Mouse (Mus musculus) A20 (cell line): ENCODE results near the gene Muc1.

Source experiments
- DNase-seq: peaks from one replicate; pipeline ENCODE4 v3.0.0-alpha.2; 2011; ENCODE audit warnings: low read depth, low spot score

Muc1 gene

DNA sequence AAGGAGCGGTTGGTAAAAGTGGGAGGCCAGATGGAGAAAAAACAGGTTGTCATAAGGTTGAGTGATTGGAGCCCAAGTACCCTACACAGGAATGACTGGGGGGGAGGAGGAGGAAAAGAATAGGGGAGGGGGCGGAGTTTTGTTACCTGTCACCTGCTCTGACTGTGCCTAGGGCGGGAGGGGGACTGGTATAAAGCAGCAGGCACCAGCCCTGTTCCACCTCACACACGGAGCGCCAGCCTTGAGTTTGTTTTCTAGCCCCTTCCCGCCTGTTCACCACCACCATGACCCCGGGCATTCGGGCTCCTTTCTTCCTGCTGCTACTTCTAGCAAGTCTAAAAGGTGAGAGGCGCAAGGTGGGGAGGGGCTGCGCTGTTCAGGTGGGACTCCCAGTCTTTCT, at the start of gene Muc1:
Gene Muc1 (plus strand): TSS at position 222 of the 400 bp plus-strand sequence.
- no peak for DNase-seq

DNA sequence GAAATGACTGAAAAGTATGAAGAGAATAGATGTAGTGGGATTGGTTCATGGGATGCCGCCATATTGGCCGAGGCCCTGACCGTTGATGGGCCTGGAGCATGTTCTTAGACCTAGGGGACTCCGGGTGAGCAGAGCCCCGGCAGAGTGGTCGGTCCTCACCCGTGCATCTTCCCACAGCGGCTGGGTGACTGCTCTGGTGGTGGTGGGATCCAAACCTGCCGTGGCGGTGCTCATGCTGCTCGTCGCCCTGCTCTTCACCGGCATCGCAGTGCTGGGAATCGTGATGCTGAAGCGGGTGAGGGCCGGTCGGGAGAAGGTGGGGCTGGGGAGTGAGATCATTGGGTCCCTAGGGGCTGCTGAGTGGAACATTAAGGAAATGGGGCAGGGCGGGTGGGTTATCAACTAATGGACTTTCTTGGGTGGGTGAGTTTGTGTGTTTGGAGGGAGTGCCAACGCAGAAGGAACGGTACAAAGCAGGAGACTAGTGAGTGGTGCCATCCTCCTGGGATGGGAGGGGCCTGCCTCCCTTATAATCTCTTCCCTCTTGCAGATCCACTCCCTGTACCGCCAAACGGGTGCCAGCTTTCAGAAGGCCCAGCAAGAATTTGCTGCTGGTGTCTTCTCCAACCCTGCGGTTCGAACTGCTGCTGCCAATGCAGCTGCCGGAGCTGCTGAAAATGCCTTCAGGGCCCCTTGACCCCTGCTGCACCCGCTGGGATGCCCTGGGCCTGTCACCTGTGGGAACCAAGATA, 46.9 kb upstream of the Muc1 start:
- no peak for DNase-seq

DNA sequence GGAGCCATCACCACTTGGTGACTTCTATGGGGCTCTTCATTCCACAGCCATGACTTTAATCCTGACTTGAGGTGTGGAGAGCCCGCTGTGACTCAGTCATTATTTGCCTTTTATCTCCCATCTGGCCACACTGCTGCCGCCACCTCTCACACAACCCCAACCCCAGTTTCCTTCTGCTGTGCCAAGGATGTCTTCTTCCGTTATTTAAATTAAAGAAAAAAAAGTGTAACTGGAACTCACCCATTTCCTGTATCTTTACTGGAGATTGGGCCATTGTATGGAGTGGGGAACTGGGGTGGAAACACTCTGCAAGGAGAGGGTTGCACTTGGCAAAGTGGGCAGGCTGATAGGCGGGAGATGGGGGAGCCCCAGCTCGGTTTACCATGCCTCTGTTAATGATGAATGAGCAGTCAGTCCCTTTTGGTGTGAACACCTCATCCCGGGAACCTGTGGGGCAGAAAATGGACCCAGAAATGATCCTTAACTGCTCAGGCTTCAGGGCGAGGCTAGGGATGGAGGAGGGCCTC, 46.3 kb upstream of the Muc1 start:
- no peak for DNase-seq

DNA sequence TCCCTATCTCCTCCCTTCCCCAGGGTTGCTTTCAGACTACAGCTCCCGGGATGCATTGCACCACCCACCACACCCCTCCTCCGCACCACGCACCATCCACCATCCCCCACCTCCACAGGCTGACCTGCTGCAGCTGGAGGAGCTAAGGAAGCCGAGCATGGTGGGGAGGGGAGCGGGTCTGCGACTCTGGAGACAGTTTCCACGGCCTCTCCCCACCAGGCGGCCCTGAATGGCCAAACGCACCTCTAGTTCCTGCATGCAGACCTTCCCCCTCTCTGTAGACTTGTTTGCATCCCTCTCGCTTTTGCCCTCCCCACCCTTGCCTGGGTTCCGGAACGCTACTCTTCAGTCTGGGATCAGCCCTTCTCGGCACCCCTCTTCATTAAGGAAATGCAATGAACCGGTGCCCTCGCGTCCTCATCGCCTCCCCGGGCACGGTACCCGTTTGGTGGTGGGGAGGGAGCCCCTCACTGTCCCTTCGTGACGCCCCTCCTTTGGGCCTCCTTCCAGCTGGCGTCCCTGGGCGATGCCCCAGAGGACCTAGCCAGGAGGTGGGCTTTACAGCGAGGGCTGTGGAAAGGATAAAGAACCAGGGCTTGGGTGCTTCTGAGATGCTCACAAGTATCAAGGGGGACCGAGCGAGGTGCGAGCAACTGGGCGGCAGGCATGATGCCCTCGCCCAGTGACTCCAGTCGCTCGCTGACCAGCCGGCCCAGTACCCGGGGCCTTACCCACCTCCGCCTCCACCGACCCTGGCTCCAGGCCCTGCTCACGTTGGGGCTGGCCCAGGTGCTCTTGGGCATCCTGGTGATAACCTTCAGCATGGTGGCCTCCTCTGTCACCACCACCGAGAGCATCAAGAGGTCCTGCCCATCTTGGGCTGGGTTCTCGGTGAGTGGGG, 45.5 kb upstream of the Muc1 start, which contains the start of gene Fam189b:
Gene Fam189b (plus strand): TSS at position 86 of the 901 bp plus-strand sequence.
- DNase-seq = no peak

DNA sequence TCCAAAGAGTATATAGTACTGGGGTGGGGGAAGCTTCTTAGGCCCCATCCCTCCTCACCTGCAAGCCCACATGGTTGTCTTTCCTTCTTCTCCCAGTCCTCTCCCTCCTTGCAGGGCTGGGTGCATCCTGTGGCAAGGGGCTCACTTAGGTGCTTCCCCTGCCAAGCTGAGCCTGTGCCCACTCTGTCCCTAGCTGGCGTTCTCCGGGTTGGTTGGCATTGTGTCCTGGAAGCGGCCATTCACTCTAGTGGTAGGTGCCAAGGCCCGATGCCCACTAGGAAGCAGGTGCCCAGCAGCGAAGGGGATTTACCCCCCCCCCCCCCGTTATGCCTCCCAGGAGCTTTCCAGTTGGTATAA, 44.9 kb upstream of the Muc1 start:
- no peak for DNase-seq

DNA sequence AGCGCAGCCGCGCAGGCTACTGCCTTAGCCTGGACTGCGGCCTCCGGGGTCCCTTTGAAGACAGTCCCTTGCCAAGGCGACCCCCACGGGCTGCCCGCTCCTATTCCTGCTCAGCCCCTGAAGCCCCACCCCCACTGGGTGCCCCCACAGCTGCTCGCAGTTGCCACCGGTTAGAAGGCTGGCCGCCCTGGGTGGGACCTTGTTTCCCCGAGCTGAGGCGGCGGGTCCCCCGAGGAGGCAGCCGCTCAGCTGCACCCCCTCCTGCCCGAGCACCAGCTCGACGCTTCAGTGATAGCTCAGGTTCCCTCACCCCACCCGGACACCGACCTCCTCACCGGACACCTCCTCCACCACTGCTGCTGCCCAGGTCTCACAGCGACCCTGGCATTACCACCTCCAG, 41.7 kb upstream of the Muc1 start:
- DNase-seq = no peak

DNA sequence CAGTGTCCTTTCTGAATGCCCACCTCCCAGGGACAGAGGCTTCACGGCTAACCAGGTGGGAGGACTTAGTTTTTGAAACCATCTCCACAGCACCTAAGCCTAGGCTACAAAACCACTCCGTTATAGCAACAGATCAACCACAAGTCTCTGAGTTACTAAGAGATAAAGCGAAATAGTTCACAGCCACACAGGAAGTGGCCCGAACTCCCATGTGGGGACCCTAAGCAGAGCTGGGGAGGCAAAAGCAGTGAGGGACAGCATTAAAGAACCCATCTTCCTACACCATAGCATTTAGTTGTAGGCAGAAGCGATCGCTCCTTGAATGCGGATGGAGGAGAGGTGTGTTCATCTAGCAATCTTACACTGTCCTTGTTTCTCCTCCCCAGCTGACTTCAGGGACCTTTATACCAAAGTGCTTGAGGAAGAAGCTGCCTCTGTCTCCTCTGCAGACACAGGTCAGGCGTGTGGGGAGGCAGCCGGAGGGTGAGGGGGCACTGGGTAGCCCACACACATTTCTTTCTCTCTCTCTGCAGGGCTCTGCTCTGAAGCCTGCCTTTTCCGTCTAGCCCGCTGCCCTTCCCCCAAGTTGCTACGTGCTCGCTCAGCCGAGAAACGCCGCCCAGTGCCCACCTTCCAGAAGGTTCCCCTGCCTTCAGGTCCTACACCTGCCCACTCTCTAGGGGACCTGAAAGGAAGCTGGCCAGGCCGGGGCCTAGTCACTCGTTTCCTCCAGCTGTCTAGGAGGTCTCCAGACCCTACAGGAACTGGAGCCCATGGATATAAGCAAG, 41.0 kb upstream of the Muc1 start:
- DNase-seq = no peak

DNA sequence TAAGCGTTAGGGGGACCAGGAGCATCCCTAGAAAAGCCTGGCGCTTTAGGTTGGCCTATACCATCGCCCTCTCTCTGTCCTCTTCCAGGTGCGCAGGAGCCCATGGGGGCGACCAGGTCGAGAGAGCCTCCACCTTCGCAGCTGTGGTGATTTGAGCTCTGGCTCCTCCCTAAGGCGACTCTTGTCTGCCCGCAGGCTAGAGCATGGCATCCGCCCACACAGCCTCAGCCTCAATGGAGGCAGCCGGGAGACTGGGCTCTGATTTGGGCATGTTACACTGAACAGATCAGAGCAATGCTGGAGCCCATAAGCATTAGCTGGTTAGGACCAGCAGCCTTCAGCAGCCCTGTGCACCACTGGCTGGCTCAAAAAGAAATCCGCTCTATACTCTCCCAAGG, 40.4 kb upstream of the Muc1 start:
- no peak for DNase-seq

DNA sequence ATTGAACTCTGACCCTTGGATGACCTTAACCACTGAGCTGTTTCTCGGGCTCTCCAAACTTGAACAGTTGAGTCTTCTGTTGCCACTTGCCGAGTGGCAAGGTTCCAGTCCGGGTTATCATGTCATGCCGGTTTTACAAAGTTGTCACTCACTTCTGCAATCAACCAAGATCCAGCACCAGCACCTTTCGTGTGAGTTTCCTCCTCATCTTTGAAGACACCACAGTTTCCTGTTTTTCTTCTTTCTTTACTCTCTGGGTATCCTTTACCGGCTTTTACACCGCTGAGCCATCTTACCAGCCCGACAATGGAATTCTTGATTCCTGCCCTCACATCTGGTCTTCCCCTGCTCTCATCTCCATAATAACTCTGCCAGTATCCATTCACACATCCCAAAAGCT, 38.4 kb upstream of the Muc1 start:
- no peak for DNase-seq

DNA sequence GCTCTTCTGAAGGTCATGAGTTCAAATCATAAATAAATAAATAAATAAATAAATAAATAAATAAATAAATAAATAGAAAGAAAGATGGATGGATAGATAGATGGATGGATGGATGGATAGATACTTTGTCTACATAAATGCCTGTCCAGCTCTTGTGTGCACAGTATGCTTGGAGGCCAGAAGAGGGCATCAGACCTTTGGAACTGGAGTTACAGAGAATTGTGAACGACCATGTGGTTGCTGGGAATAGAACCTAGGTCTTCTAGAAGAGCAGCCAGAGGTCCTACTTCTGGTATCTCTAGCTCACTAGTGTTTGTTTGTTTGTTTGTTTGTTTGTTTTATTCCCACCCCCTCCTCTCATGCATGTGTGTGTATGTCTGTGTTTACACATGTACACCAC, 35.5 kb upstream of the Muc1 start:
- DNase-seq = peak; percentile 44

DNA sequence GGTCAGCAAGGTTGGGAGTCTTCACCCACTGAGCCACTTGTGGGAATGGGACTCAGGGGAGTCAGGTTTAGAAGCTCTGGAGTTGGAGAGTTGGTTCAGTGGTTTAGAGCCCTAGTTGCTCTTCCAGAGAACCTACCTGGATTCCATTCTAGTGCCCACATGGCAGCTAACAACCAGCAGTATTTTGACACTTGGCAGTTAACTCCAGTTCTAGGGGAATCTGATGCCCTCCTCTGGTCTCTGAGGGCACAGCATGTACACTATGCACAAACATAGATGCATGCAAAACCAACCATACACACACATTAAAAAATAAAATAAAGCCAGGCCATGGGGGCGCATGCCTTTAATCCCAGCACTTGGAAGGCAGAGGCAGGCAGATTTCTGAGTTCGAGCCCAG, 35.0 kb upstream of the Muc1 start:
- DNase-seq = peak; percentile 57

DNA sequence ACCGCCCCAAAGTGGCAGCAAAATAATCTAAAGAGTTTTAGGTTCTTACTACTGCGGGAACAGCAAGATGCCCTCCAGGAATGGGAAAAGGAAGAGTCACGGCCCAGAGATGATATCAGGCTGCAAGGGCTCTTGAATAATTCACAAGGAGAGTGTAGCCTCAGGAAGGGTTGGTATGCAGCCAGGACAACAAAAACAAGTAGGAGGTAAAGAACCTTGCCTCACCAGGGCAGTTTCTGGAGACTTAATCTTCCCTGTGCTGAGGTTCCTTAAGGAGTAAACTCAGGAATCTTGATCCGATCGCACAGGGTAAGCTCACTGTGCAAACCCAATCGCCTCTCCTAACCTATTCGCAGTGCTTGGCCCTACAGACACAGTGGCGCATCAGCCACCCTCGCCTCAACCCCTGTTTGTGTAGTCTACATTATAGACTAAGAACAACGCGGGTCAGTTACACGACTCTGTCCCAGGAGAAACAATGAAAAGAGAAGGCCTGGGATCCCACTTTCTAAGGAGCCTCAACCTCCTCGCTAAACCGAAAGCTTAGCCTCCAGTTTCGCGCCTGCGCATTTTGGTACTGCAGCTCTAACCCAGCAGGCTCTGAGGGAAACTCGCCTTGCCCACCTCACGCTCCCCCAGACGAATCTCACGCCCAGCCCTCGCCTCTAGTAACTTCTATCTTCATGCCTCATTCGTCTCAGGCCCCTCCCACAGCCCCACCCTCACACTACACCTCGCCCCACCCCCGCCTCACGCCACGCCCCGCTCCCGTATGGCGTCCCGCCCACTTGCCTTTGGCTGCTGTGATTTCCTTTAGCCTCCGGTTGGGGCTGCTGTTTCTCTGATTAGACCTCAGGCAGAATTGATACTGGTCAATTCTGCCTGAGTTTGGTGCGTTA, 32.6 kb upstream of the Muc1 start:
- DNase-seq = peak; percentile 96

DNA sequence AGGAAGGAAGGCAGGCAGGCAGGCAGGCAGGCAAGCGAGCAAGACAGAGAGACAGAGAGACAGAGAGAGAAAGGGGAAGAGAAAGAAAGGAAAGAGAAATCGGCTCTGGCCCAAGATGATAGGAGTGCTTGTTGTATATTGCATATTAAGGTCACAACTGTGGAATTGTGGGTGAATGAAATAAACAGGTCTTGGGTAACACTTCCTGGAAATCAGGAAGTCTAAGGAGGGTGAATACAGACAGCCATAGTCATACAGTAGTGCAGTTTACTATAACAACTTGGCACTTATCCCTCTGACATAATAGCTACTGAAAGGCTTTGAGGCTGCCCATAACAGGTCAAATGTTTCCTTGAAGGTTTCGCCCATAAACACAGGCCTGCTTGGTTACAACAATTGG, 29.0 kb upstream of the Muc1 start:
- peak; percentile 24 for DNase-seq

DNA sequence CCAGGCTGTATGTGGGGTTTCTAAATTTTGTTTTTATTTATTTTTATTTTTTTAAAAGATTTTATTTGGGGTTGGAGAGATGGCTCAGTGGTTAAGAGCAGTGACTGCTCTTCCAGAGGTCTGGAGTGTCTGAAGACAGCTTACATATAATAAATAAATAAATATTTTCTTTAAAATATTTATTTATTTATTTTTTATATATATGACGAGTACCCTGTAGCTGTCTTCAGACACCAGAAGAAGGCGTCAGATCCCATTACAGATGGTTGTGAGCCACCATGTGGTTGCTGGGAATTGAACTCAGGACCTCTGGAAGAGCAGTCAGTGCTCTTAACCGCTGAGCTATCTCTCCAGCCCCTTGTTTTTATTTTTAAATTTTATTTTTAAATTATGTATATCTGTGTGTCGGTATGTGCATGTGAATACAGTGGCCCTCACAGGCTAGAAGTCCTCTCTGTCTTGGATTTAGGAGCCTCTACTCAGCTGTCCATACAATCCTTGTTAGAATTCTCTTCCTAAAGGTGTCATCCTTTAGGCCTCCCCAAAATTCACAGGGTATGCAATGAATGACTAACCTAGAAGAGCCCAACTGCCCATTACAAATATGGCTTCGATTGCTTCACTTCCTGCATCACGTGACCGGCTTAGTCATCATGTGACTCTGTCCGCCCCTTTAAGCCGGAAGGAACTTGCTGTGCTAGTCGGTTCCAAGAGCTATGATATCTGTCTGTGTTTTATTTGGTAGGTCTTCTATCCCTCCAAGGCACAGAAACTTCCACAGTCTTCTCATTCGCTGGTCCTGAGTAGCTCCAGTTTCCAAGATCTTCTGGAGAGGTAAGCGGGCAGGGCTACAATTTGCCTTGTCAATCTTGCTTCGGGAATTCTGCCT, 26.4 kb upstream of the Muc1 start, which contains the start of gene Gba:
Gene Gba (plus strand): TSS at position 676 of the 889 bp plus-strand sequence.
- peak; percentile 91 for DNase-seq

DNA sequence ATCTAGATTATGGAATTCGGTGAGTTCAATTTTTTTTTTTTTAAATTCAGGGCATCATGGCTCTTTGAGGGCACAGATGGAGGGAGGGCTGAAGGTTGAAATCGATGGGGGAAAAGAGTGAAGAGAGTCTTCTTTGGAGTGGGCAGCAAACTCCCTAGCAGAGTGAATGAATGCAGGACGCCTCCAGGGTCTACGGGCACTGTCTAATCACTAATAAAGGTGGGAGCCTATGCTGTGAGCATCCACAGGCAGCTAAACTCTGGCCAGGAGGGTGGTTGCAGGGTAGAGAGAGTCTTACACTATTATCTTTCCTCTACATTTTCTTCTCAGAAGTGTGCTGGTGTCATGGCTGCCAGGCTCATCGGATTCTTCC, 25.7 kb upstream of the Muc1 start:
- DNase-seq = no peak

DNA sequence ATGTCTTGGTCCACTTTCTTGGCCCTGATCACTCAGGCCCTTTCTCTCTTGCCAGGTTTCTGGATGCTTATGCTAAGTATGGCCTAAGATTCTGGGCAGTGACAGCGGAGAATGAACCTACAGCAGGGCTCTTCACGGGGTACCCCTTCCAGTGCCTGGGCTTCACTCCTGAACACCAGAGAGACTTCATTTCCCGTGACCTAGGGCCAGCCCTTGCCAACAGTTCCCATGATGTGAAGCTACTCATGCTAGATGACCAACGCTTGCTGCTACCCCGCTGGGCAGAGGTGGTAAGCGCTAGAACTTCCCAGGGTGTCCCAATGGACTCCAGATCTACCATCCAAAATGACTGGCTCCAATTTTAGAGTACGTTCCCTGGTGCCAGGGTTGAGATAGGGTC, 22.8 kb upstream of the Muc1 start:
- no peak for DNase-seq

DNA sequence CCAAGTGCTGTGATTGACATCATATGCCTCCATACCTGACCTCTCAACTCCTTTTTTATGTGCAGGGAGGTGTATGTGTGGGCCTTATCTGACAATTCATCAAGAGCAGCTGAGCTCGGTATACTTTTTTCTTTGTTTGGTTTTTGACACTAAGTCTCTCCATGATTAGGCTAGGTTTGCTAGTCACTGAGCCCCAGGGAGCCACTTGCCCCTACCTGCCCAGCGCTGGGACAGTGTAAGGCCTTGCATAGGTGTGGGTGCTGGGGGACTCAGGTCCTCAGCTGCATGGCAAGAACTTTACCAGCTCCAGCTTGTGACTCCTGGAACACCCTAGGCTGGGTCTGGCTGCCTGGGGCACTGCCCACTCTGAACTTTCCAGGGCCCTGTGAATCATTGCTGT, 22.2 kb upstream of the Muc1 start:
- DNase-seq = no peak

DNA sequence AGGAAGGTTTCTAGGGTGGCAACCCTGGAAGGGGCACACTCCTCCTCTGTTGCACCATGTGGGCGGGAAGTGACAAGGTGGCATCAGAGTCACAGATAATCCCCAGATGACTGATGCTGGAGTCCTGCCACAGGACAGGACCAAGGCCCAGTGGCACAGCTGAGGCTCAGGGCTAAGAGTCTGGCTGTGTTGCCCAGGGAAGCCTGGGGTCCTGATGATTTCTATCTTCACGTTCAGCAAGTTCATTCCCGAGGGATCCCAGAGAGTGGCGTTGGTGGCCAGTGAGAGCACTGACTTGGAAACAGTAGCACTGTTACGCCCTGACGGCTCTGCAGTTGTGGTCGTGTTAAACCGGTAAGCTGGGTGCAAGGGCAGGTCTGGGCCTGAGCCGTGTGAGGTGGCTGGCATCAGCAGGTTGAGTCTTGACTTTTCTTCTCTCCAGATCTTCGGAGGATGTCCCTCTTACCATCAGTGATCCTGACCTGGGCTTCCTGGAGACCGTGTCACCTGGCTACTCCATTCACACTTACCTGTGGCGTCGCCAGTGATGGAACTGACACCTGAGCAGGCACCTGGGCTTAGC, 20.7 kb upstream of the Muc1 start:
- no peak for DNase-seq

DNA sequence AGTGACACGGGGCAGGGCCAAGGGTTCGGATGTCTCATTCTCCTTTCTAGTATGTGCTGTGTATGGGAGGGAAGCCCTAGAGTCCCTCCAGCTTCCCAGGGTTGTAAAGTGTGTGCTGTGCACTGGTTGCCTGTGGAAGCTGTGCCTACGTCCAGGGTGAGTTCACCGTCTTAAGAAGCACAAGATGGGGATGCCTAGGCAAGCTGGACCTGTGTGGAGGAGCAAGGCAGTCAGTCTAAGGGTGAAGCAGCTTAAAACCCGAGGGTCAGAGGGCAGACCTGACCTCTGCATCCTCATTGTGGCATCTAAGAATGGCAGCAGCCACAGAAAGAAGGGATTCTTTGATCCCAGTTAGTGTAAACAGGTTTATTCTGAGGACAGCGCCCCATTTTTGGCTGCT, 20.1 kb upstream of the Muc1 start:
- no peak for DNase-seq
